Mouse (Mus musculus): ENCODE data around the gene Bcar1.

The Bcar1 gene

GRCm38 (mm10) chr8:111769764-111770428, 26.3 kb upstream of the Bcar1 start:
- DNase-seq (ENCODE audit: low spot score), result peak; percentile 72

GRCm38 (mm10) chr8:111769296-111769695, 25.7 kb upstream of the Bcar1 start:
- DNase-seq (ENCODE audit: low spot score), result no peak

- no peak for DNase-seq (ENCODE audit: low spot score)
Observed at GRCm38 (mm10) chr8:111768651-111769050, 25.0 kb upstream of the Bcar1 start.

GRCm38 (mm10) chr8:111765616-111766015, 22.0 kb upstream of the Bcar1 start:
- no peak for DNase-seq (ENCODE audit: low spot score)

GRCm38 (mm10) chr8:111765096-111765495, 21.5 kb upstream of the Bcar1 start:
- no peak for DNase-seq (ENCODE audit: low spot score)

- DNase-seq (ENCODE audit: low spot score), result no peak
Observed at GRCm38 (mm10) chr8:111760708-111761107, 17.1 kb upstream of the Bcar1 start.

GRCm38 (mm10) chr8:111758817-111759216, 15.2 kb upstream of the Bcar1 start:
- DNase-seq (ENCODE audit: low spot score), result no peak

- no peak for DNase-seq (ENCODE audit: low spot score)
Observed at GRCm38 (mm10) chr8:111757599-111757998, 14.0 kb upstream of the Bcar1 start.

GRCm38 (mm10) chr8:111754736-111755135, 11.1 kb upstream of the Bcar1 start:
- no peak for DNase-seq (ENCODE audit: low spot score)

- DNase-seq (ENCODE audit: low spot score), result no peak
Observed at GRCm38 (mm10) chr8:111754088-111754487, 10.5 kb upstream of the Bcar1 start.

GRCm38 (mm10) chr8:111748766-111749165, 5.2 kb upstream of the Bcar1 start:
- no peak for DNase-seq (ENCODE audit: low spot score)

- no peak for DNase-seq (ENCODE audit: low spot score)
Observed at GRCm38 (mm10) chr8:111747866-111748649, 4.4 kb upstream of the Bcar1 start.

GRCm38 (mm10) chr8:111746582-111747465, 3.2 kb upstream of the Bcar1 start:
- DNase-seq (ENCODE audit: low spot score), result no peak

- peak; percentile 59 for DNase-seq (ENCODE audit: low spot score)
Observed at GRCm38 (mm10) chr8:111745591-111746418, 2.2 kb upstream of the Bcar1 start.

GRCm38 (mm10) chr8:111745086-111745485, 1.5 kb upstream of the Bcar1 start:
- no peak for DNase-seq (ENCODE audit: low spot score)

- DNase-seq (ENCODE audit: low spot score), result no peak
Observed at GRCm38 (mm10) chr8:111743101-111743791, 363 bp downstream of the Bcar1 start.

GRCm38 (mm10) chr8:111742261-111743037, 1.2 kb downstream of the Bcar1 start:
- no peak for DNase-seq (ENCODE audit: low spot score)

- DNase-seq (ENCODE audit: low spot score), result no peak
Observed at GRCm38 (mm10) chr8:111741556-111741955, 2.1 kb downstream of the Bcar1 start.

GRCm38 (mm10) chr8:111740994-111741393, 2.6 kb downstream of the Bcar1 start:
- DNase-seq (ENCODE audit: low spot score), result no peak

- no peak for DNase-seq (ENCODE audit: low spot score)
Observed at GRCm38 (mm10) chr8:111740301-111740711, 3.3 kb downstream of the Bcar1 start.

All from ovary, adult 18-20 months (tissue).